Mouse (Mus musculus) liver, embryonic 11.5 days (tissue): Measurements from ENCODE around the gene Slc6a18. TPM values are rescaled to one million over a fixed set of nuclear protein-coding genes. Genes with fewer than 3 reads are reported as not detected.

Experiments used
- ATAC-seq: fragments of 200-750 bp; cut with Nextera tagmentation; replicated peaks from 2 replicates; pipeline ENCODE4 v1.8.0; 2017; ENCODE audit warnings: moderate number of reproducible peaks, mild to moderate bottlenecking, moderate TSS enrichment, moderate library complexity; ENCODE audit not compliant: low FRiP score
- DNase-seq: peaks from one replicate; pipeline ENCODE4 v3.0.0-alpha.2; 2017; ENCODE audit warnings: low spot score
- H3K27ac ChIP-seq: fragments of 300-500 bp; sonication (generic); 2 replicates; pipeline ENCODE4 v1.5.1; 2014; ENCODE audit warnings: mild to moderate bottlenecking, low read depth, low read length, control low read depth
- H3K27me3 ChIP-seq: fragments of 300-500 bp; sonication (generic); replicated peaks from 2 replicates; pipeline ENCODE4 v1.6.1; 2014; ENCODE audit warnings: low read length, mixed read lengths; ENCODE audit not compliant: control insufficient read depth, insufficient read depth
- H3K36me3 ChIP-seq: fragments of 300-500 bp; sonication (generic); 2 replicates; pipeline ENCODE4 v1.6.1; 2014; ENCODE audit warnings: mild to moderate bottlenecking, low read length, moderate library complexity, mixed read lengths; ENCODE audit not compliant: control insufficient read depth, insufficient read depth
- H3K4me1 ChIP-seq: fragments of 300-500 bp; sonication (generic); replicated peaks from 2 replicates; pipeline ENCODE4 v1.6.1; 2014; ENCODE audit warnings: low read length, mixed read lengths; ENCODE audit not compliant: control insufficient read depth, insufficient read depth
- H3K4me2 ChIP-seq: fragments of 300-500 bp; sonication (generic); 2 replicates; pipeline ENCODE4 v1.6.1; 2014; ENCODE audit warnings: mild to moderate bottlenecking, control low read depth, moderate library complexity
- H3K4me3 ChIP-seq: fragments of 300-500 bp; sonication (generic); 2 replicates; pipeline ENCODE4 v1.5.1; 2014; ENCODE audit warnings: low read depth, low read length, control low read depth
- H3K9ac ChIP-seq: fragments of 300-500 bp; sonication (generic); 2 replicates; pipeline ENCODE4 v1.6.1; 2014; ENCODE audit warnings: low read depth, low read length, control low read depth
- H3K9me3 ChIP-seq: fragments of 300-500 bp; sonication (generic); 2 replicates; pipeline ENCODE4 v1.6.1; 2016; ENCODE audit warnings: low read length, inconsistent platforms, mixed read lengths; ENCODE audit not compliant: control insufficient read depth
- WGBS: fragments of 180-500 bp; shearing (Covaris S2); extraction: QIAGEN DNeasy Blood & Tissue Kit; methylation state at CpG from one replicate; pipeline ENCODE4 v1.1.7; 2014; 5-methylcytosine and 5-hydroxymethylcytosine counted together
- polyA plus RNA-seq: library from polyadenylated mRNA; unstranded; fragments of >200 nt; fragmentation: Nextera tagmentation; extraction: Ambion mirVana; gene quantifications from 2 replicates; pipeline ENCODE4 v1.2.1, GENCODE M21; 2014

Gene Slc6a18
- polyA plus RNA-seq, 1 experiment from 2014 or later, result not detected

- 68% methylated on average over 5 of the region's 6 CpGs for WGBS
- H3K9me3 ChIP-seq, result no peaks in the 10 kb centered on the region
- H3K27ac ChIP-seq, result no peak overlapping the region
- no peaks in the 10 kb centered on the region for H3K4me1 ChIP-seq
- ATAC-seq, result no peak
- H3K4me3 ChIP-seq, result no peak overlapping the region
- no peaks in the 10 kb centered on the region for H3K36me3 ChIP-seq
- no peak overlapping the region for H3K9ac ChIP-seq
- DNase-seq, result no peak
- no peaks in the 10 kb centered on the region for H3K27me3 ChIP-seq
- no peak overlapping the region for H3K4me2 ChIP-seq
Observed at GRCm38 (mm10) chr13:73637826-73638225, 40.0 kb downstream of the Slc6a18 start.

- Histone ChIP-seq H3K36me3 (no peaks in the 10 kb centered on the region), H3K4me2 (no peak overlapping the region), H3K9ac (no peak overlapping the region), H3K4me3 (no peak overlapping the region), H3K9me3 (no peaks in the 10 kb centered on the region), H3K27me3 (no peaks in the 10 kb centered on the region; the same call in 1 of the 2 replicates), H3K4me1 (peaks cover 2% of the 10 kb centered on the region; the same call in 1 of the 2 replicates), H3K27ac (no peak overlapping the region)
- ATAC-seq, result no peak
- no peak for DNase-seq
- 91% methylated on average over 3 of the region's 3 CpGs for WGBS
Observed at GRCm38 (mm10) chr13:73631837-73632236, 46.0 kb downstream of the Slc6a18 start.

- no peaks in the 10 kb centered on the region for H3K36me3 ChIP-seq
- H3K4me2 ChIP-seq, result no peak overlapping the region
- no peaks in the 10 kb centered on the region for H3K9me3 ChIP-seq
- no peak overlapping the region for H3K27ac ChIP-seq
- DNase-seq (no peak), ATAC-seq (0 out of 2 replicates have a peak, but pooled peaks have one; percentile 46)
- H3K9ac ChIP-seq, result no peak overlapping the region
- no peak overlapping the region for H3K4me3 ChIP-seq
- peaks cover 4% of the 10 kb centered on the region; the same call in 1 of the 2 replicates for H3K4me1 ChIP-seq
- 73% methylated on average over 11 of the region's 11 CpGs for WGBS
- H3K27me3 ChIP-seq, result no peaks in the 10 kb centered on the region; the same call in 1 of the 2 replicates
Observed at GRCm38 (mm10) chr13:73628586-73629113, 49.2 kb downstream of the Slc6a18 start.

- Histone ChIP-seq H3K4me2 (peak within 1 kb of the TSS; percentile 67), H3K27me3 (no peaks in the 10 kb centered on the region; the same call in 1 of the 2 replicates), H3K36me3 (no peaks in the 10 kb centered on the region), H3K9me3 (no peaks in the 10 kb centered on the region), H3K4me1 (peaks cover 4% of the 10 kb centered on the region; the same call in 1 of the 2 replicates), H3K9ac (peak within 1 kb of the TSS; percentile 53), H3K4me3 (peak within 1 kb of the TSS; percentile 56), H3K27ac (no peak within 1 kb of the TSS)
- 14% methylated on average over 47 of the region's 47 CpGs for WGBS
- ATAC-seq (peak; percentile 64), DNase-seq (peak; percentile 64)
Observed at GRCm38 (mm10) chr13:73626745-73627549, 50.9 kb downstream of the Slc6a18 start, which contains the start of gene Tert. TSS of gene Tert (plus strand) at chr13:73626911.

GRCm38 (mm10) chr13:73626410-73626744, 51.4 kb downstream of the Slc6a18 start:
- 43% methylated on average over 6 of the region's 6 CpGs for WGBS
- H3K27me3 ChIP-seq, result no peaks in the 10 kb centered on the region; the same call in 1 of the 2 replicates
- peaks cover 4% of the 10 kb centered on the region; the same call in 1 of the 2 replicates for H3K4me1 ChIP-seq
- no peak overlapping the region; the same call in 1 of the 2 replicates for H3K9ac ChIP-seq
- H3K27ac ChIP-seq, result no peak overlapping the region
- H3K4me2 ChIP-seq, result peak overlapping the region; percentile 67
- H3K4me3 ChIP-seq, result peak overlapping the region; percentile 56
- no peaks in the 10 kb centered on the region for H3K36me3 ChIP-seq
- ATAC-seq (no peak; the same call in 1 of the 2 replicates), DNase-seq (no peak)
- no peaks in the 10 kb centered on the region for H3K9me3 ChIP-seq

GRCm38 (mm10) chr13:73620637-73621036, 57.2 kb downstream of the Slc6a18 start:
- H3K27me3 ChIP-seq, result no peaks in the 10 kb centered on the region
- H3K36me3 ChIP-seq, result peaks cover 34% of the 10 kb centered on the region
- WGBS, result 64% methylated on average over 6 of the region's 6 CpGs
- H3K4me2 ChIP-seq, result no peak overlapping the region
- DNase-seq, result no peak
- no peak for ATAC-seq
- H3K9me3 ChIP-seq, result no peaks in the 10 kb centered on the region
- no peak overlapping the region for H3K27ac ChIP-seq
- H3K4me3 ChIP-seq, result no peak overlapping the region
- no peaks in the 10 kb centered on the region for H3K4me1 ChIP-seq
- H3K9ac ChIP-seq, result no peak overlapping the region

- no peaks in the 10 kb centered on the region for H3K4me1 ChIP-seq
- DNase-seq, result no peak
- WGBS, result 91% methylated on average over 5 of the region's 5 CpGs
- H3K27ac ChIP-seq, result no peak overlapping the region
- peaks cover 43% of the 10 kb centered on the region for H3K36me3 ChIP-seq
- H3K4me3 ChIP-seq, result no peak overlapping the region
- ATAC-seq, result no peak
- no peak overlapping the region for H3K9ac ChIP-seq
- no peaks in the 10 kb centered on the region for H3K9me3 ChIP-seq
- no peaks in the 10 kb centered on the region for H3K27me3 ChIP-seq
- H3K4me2 ChIP-seq, result no peak overlapping the region
Observed at GRCm38 (mm10) chr13:73618406-73618805, 59.4 kb downstream of the Slc6a18 start.
